Mouse (Mus musculus): ENCODE data around the gene Olfr1368. TPM values are rescaled to one million over a fixed set of nuclear protein-coding genes. Genes with fewer than 3 reads are reported as not detected.

The Olfr1368 gene
- polyA plus RNA-seq, 1 experiment from 2014 or later: not detected

DNA sequence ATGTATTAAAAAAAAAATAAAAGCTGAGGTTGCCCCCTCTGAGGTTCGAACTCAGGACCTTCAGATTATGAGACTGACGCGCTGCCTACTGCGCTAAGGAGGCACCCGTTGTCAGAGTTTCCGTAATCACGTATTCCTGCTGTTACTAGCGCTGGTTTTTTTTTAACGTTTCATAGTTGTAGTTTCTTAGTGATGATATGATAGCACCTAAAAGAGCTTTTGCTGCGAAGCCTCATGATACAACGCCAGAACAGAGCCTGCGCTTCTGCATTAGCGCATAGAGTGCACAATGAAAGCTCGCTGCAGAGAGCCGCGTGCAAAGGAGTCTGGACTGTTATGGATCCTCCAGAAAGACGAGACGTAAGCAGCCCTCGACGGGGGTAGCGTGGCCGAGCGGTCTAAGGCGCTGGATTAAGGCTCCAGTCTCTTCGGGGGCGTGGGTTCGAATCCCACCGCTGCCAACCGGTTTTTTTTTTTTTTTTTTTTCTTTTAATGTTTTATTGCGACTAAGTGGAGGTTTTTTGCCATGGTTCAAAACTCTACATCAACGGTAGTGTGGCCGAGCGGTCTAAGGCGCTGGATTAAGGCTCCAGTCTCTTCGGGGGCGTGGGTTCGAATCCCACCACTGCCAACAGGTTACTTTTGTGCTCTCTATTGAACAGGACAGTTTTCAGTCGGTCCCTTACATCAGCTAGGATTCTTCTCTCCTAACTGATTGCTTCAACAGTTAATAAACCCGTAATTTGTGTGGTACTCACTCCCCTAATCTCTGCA lies 24.2 kb upstream of the Olfr1368 start:
- peak overlapping the region; percentile 59; the same call in 1 of the 2 replicates for H3K9ac ChIP-seq (ENCODE audit: low read depth, low read length)
- H3K36me3 ChIP-seq (ENCODE audit: control insufficient read depth, insufficient read depth, low read length): no peaks in the 10 kb centered on the region
- H3K4me3 ChIP-seq (ENCODE audit: low read depth, low read length): peak overlapping the region; percentile 63
- no peak overlapping the region for H3K27ac ChIP-seq (ENCODE audit: low read depth, low read length)
- H3K4me2 ChIP-seq: peak overlapping the region; percentile 90
- no peaks in the 10 kb centered on the region for H3K4me1 ChIP-seq (ENCODE audit: control insufficient read depth, insufficient read depth, low read length)
- no peaks in the 10 kb centered on the region for H3K27me3 ChIP-seq (ENCODE audit: control insufficient read depth, insufficient read depth, low read length)
- under 1% methylated on average over 39 of the region's 39 CpGs for WGBS (ENCODE audit: insufficient replicate concordance)
- ATAC-seq (replicated peaks; ENCODE audit: insufficient number of reproducible peaks, low FRiP score, low TSS enrichment): peak; percentile 79
- H3K9me3 ChIP-seq (replicated peaks; ENCODE audit: control insufficient read depth, low read length): no peaks in the 10 kb centered on the region

DNA sequence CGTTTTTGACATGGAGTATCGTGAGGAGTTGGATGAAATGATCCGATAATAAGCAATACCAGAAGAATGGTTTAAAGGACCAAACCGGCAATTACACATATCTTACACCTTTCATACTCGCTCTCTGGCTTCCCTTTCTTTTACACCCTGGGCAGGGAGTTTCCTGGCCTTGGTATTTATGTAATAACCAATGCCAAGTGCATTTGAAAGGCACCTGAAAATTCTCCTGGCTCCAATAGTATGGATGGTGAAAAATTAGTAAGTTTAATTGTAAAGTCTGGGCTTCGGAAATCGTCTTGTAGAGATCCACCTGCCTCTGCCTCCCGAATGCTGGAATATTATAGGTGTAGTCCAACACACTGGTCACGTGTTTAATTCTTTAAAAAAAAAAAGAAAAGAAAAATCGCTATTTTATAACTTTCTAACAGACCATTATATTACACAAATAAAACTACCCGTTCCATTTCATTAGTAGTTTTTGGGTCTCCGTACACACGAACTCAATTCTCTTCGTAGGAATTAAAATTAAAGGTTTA lies 23.5 kb upstream of the Olfr1368 start:
- peak overlapping the region; percentile 90 for H3K4me2 ChIP-seq
- peak overlapping the region; percentile 62; the same call in 1 of the 2 replicates for H3K9ac ChIP-seq (ENCODE audit: low read depth, low read length)
- 5% methylated on average over 14 of the region's 14 CpGs for WGBS (ENCODE audit: insufficient replicate concordance)
- H3K4me1 ChIP-seq (ENCODE audit: control insufficient read depth, insufficient read depth, low read length): no peaks in the 10 kb centered on the region
- ATAC-seq (replicated peaks; ENCODE audit: insufficient number of reproducible peaks, low FRiP score, low TSS enrichment): no peak
- H3K27me3 ChIP-seq (ENCODE audit: control insufficient read depth, insufficient read depth, low read length): no peaks in the 10 kb centered on the region
- peak overlapping the region; percentile 63 for H3K4me3 ChIP-seq (ENCODE audit: low read depth, low read length)
- no peaks in the 10 kb centered on the region for H3K36me3 ChIP-seq (ENCODE audit: control insufficient read depth, insufficient read depth, low read length)
- H3K27ac ChIP-seq (ENCODE audit: low read depth, low read length): no peak overlapping the region
- no peaks in the 10 kb centered on the region for H3K9me3 ChIP-seq (replicated peaks; ENCODE audit: control insufficient read depth, low read length)

DNA sequence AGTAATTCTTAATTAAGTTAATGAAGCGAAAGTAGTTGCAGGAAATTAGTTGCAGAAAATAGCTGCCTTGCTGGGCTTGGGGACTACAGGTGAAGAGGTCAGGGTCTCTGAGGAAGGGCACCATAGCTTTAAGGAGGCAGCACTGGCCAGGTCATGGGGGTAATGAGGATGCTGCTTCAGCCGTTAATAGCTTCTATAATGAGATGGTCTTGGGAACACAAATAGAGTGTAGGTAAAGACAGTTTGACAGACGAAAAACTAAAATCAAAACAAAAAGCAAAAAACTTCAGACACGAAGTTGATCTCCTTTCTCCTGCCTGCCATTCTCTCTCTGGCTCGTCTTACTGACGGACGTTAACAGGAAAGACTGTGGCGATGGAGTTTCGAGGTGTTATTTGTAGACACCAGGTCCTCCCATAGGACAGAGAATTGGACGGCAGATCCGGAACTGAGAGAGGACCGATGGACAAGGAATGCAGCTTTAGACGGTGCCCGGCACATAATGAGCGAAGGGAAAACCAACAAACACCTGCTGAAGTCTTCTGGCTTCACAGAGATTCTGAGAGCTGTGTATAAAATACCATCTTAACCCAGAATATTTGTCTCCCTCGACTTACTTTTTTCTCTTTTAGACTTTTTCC lies 22.8 kb upstream of the Olfr1368 start:
- ATAC-seq (replicated peaks; ENCODE audit: insufficient number of reproducible peaks, low FRiP score, low TSS enrichment): no peak
- no peaks in the 10 kb centered on the region for H3K27me3 ChIP-seq (ENCODE audit: control insufficient read depth, insufficient read depth, low read length)
- no peak overlapping the region; the same call in 1 of the 2 replicates for H3K27ac ChIP-seq (ENCODE audit: low read depth, low read length)

DNA sequence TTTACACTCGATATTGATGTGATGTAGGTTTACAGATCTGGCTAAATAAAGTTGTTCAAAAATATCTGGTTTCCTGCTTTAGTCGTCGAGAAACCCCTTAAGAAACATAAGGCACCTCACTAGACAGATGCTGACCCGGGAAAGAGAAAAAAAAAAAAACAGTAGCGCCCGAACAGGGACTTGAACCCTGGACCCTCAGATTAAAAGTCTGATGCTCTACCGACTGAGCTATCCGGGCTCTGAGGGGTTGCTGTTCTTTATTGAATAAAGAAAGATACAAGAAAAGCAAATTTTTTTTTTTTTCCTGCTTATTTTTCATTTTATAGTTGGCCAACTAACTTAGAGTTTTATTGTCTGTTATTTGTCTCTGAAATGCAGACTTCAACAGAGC lies 22.2 kb upstream of the Olfr1368 start:
- Histone ChIP-seq H3K4me2 (peak overlapping the region; percentile 90), H3K4me1 (ENCODE audit: control insufficient read depth, insufficient read depth, low read length) (no peaks in the 10 kb centered on the region), H3K4me3 (ENCODE audit: low read depth, low read length) (peak overlapping the region; percentile 63), H3K27ac (ENCODE audit: low read depth, low read length) (no peak overlapping the region), H3K36me3 (ENCODE audit: control insufficient read depth, insufficient read depth, low read length) (no peaks in the 10 kb centered on the region), H3K9me3 (replicated peaks; ENCODE audit: control insufficient read depth, low read length) (no peaks in the 10 kb centered on the region), H3K27me3 (ENCODE audit: control insufficient read depth, insufficient read depth, low read length) (no peaks in the 10 kb centered on the region), H3K9ac (ENCODE audit: low read depth, low read length) (peak overlapping the region; percentile 62; the same call in 1 of the 2 replicates)
- under 1% methylated on average over 8 of the region's 8 CpGs for WGBS (ENCODE audit: insufficient replicate concordance)
- ATAC-seq (replicated peaks; ENCODE audit: insufficient number of reproducible peaks, low FRiP score, low TSS enrichment): no peak

More for the DNA sequence above, 22.8 kb upstream of the Olfr1368 start:
- Histone ChIP-seq H3K4me3 (ENCODE audit: low read depth, low read length) (peak overlapping the region; percentile 63), H3K4me2 (peak overlapping the region; percentile 90), H3K36me3 (ENCODE audit: control insufficient read depth, insufficient read depth, low read length) (no peaks in the 10 kb centered on the region), H3K9ac (ENCODE audit: low read depth, low read length) (peak overlapping the region; percentile 62), H3K9me3 (replicated peaks; ENCODE audit: control insufficient read depth, low read length) (no peaks in the 10 kb centered on the region), H3K4me1 (ENCODE audit: control insufficient read depth, insufficient read depth, low read length) (no peaks in the 10 kb centered on the region)
- 1% methylated on average over 16 of the region's 16 CpGs for WGBS (ENCODE audit: insufficient replicate concordance)

- ATAC-seq (replicated peaks; ENCODE audit: insufficient number of reproducible peaks, low FRiP score, low TSS enrichment): peak; percentile 56; the same call in 1 of the 2 replicates
- no peaks in the 10 kb centered on the region for H3K36me3 ChIP-seq (ENCODE audit: control insufficient read depth, insufficient read depth, low read length)
- peak overlapping the region; percentile 64 for H3K9ac ChIP-seq (ENCODE audit: low read depth, low read length)
- peak overlapping the region; percentile 63 for H3K4me3 ChIP-seq (ENCODE audit: low read depth, low read length)
- no peak overlapping the region; the same call in 1 of the 2 replicates for H3K27ac ChIP-seq (ENCODE audit: low read depth, low read length)
- under 1% methylated on average over 27 of the region's 27 CpGs for WGBS (ENCODE audit: insufficient replicate concordance)
- no peaks in the 10 kb centered on the region for H3K4me1 ChIP-seq (ENCODE audit: control insufficient read depth, insufficient read depth, low read length)
- no peaks in the 10 kb centered on the region for H3K9me3 ChIP-seq (replicated peaks; ENCODE audit: control insufficient read depth, low read length)
- H3K27me3 ChIP-seq (ENCODE audit: control insufficient read depth, insufficient read depth, low read length): no peaks in the 10 kb centered on the region
- H3K4me2 ChIP-seq: peak overlapping the region; percentile 90
Measured at GRCm38 (mm10) chr13:21166936-21167909, 21.6 kb upstream of the Olfr1368 start.

DNA sequence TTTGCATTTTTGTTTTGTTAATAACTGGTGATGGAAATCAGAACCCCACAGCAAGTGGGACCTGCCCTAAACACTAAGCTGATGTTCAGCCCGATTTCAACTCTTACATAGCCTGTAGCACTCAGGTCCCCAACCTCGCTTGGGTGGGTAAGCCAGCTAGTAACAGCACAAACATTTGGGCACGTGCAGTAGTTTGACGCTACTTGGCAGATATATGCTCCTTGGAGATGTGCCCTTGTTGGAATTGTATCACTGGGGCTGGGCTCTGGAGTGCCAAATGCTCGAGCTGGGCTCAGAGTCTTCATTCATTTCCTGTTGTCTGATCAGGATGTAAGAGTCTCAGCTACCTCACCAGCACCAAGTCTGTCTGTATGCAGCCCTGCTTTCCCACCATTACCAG lies 16.9 kb upstream of the Olfr1368 start:
- no peak overlapping the region for H3K9ac ChIP-seq (ENCODE audit: low read depth, low read length)
- H3K4me1 ChIP-seq (ENCODE audit: control insufficient read depth, insufficient read depth, low read length): no peaks in the 10 kb centered on the region
- H3K9me3 ChIP-seq (replicated peaks; ENCODE audit: control insufficient read depth, low read length): no peaks in the 10 kb centered on the region
- no peak overlapping the region for H3K27ac ChIP-seq (ENCODE audit: low read depth, low read length)
- H3K27me3 ChIP-seq (ENCODE audit: control insufficient read depth, insufficient read depth, low read length): no peaks in the 10 kb centered on the region
- H3K4me3 ChIP-seq (ENCODE audit: low read depth, low read length): no peak overlapping the region
- no peak overlapping the region; the same call in 1 of the 2 replicates for H3K4me2 ChIP-seq
- WGBS (ENCODE audit: insufficient replicate concordance): 61% methylated on average over 5 of the region's 5 CpGs
- ATAC-seq (replicated peaks; ENCODE audit: insufficient number of reproducible peaks, low FRiP score, low TSS enrichment): no peak
- H3K36me3 ChIP-seq (ENCODE audit: control insufficient read depth, insufficient read depth, low read length): no peaks in the 10 kb centered on the region

DNA sequence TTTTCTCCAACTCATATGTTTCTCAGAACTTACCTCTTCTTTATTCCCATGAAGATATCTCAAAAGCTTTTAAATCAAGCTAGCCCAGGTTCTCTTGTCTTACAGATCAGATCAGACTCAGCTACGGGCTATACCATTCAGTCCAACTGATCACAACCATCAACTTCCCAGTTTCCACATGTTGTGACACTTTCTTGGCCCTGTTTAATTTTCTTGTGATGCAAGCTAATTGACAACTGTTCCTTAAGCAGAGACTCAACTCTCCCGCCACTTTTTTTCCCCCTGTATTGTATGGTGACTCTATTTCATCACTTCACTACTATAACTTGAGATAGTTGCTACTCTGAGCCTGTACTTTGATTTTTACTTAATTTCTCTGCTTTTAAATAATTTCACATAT lies 15.9 kb upstream of the Olfr1368 start:
- Histone ChIP-seq H3K4me1 (ENCODE audit: control insufficient read depth, insufficient read depth, low read length) (no peaks in the 10 kb centered on the region), H3K9me3 (replicated peaks; ENCODE audit: control insufficient read depth, low read length) (no peaks in the 10 kb centered on the region), H3K36me3 (ENCODE audit: control insufficient read depth, insufficient read depth, low read length) (no peaks in the 10 kb centered on the region), H3K9ac (ENCODE audit: low read depth, low read length) (no peak overlapping the region), H3K4me3 (ENCODE audit: low read depth, low read length) (peak overlapping the region; percentile 65; the same call in 1 of the 2 replicates), H3K4me2 (peak overlapping the region; percentile 55), H3K27ac (ENCODE audit: low read depth, low read length) (no peak overlapping the region), H3K27me3 (ENCODE audit: control insufficient read depth, insufficient read depth, low read length) (no peaks in the 10 kb centered on the region)
- ATAC-seq (replicated peaks; ENCODE audit: insufficient number of reproducible peaks, low FRiP score, low TSS enrichment): no peak
- 45% methylated on average over 2 of the region's 2 CpGs for WGBS (ENCODE audit: insufficient replicate concordance)

All from heart, embryonic 11.5 days (tissue).